ENCODE assay signal across 11 mouse cellular contexts in the genomic region with DNA sequence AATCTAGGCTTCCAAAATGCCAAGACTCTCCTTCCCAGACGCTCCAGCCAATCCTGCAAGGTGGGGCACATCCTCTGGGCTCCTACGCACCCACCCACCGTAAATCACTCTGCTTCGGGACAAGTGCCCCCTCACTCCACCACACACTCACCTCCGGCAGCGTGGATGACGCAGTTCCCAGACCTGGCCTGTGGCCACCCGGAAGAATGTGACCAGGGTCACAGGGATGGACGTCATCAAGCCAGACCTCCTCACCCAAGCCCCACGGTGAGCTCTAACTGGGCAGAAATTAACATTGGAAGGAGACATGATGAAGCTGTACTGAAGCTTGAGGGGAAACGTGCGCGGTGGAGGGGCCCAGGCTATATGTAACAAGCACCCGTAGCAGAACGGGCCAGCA. TPM values are rescaled to one million over a fixed set of nuclear protein-coding genes. Genes with fewer than 3 reads are reported as not detected.
DNase-seq lines count a peak whose midpoint lies in the region; ATAC-seq and TF ChIP-seq lines count a peak whose summit lies in the region.
"Had no signal": no experiment of that assay in that cellular context is flagged by ENCODE, and none has a peak within 500 bp of the region (broad histone marks: within the 10 kb centered on the region; RNA-seq: fewer than 3 reads in every experiment).

No protein-coding gene starts in this region.

- dilution Hi-C loops in CH12.LX (cut with MboI; ENCODE audit: extremely low pct_ligation_motif_present, extremely low pct_unique_long_range_greater_than_20kb, low sequenced_read_pairs) = no loop called here

- H3K79me2 ChIP-seq in CH12.LX (replicated peaks; ENCODE audit: control insufficient read depth, extremely low read depth, insufficient read depth, poor library complexity, severe bottlenecking) = peaks cover 71% of the 10 kb centered on the region

- peak overlapping the region; percentile 2; the same call in 1 of the 2 replicates for H3K4me2 ChIP-seq in heart, embryonic 13.5 days
- no peak overlapping the region for H3K4me2 ChIP-seq in heart, embryonic 11.5 days
- H3K4me2 ChIP-seq in CH12.LX (ENCODE audit: insufficient read depth, low read depth, poor library complexity, severe bottlenecking) = no peak overlapping the region
- H3K4me2 ChIP-seq in kidney, postnatal 0 days (ENCODE audit: low read length) = no peak overlapping the region

- peak overlapping the region; percentile 48; the same call in 1 of the 2 replicates for H3K9ac ChIP-seq in heart, embryonic 13.5 days
- no peak overlapping the region for H3K9ac ChIP-seq in heart, embryonic 11.5 days (ENCODE audit: low read depth, low read length)
- no peak overlapping the region for H3K9ac ChIP-seq in CH12.LX (ENCODE audit: insufficient read depth, low read depth)
- H3K9ac ChIP-seq in kidney, postnatal 0 days (ENCODE audit: low read depth, low read length) = no peak overlapping the region
- H3K9ac ChIP-seq: forebrain, postnatal 0 days had no signal

- WGBS in heart, embryonic 13.5 days = 79% methylated on average over 15 of the region's 15 CpGs
- WGBS in heart, embryonic 11.5 days (ENCODE audit: insufficient replicate concordance) = 72% methylated on average over 15 of the region's 15 CpGs
- 37% methylated on average over 15 of the region's 15 CpGs for WGBS in kidney, postnatal 0 days

- H3K4me3 ChIP-seq in heart, embryonic 13.5 days = no peak overlapping the region
- no peak overlapping the region for H3K4me3 ChIP-seq in heart, embryonic 11.5 days (ENCODE audit: low read depth, low read length)
- H3K4me3 ChIP-seq in CH12.LX (replicated peaks in 1 of 3; ENCODE audit: low read depth in 2 of 3, low read length in 2 of 3, poor library complexity in 1 of 3) = peak overlapping the region in 1 of 3 experiments; percentile 15
- H3K4me3 ChIP-seq in kidney, postnatal 0 days (replicated peaks; ENCODE audit: low read depth, low read length) = no peak overlapping the region
- H3K4me3 ChIP-seq: limb, embryonic 10.5 days; megakaryocyte, embryonic 14.5 days had no signal

- H3K27me3 ChIP-seq in heart, embryonic 13.5 days (replicated peaks) = no peaks in the 10 kb centered on the region
- H3K27me3 ChIP-seq in heart, embryonic 11.5 days (ENCODE audit: control insufficient read depth, insufficient read depth, low read length) = no peaks in the 10 kb centered on the region
- H3K27me3 ChIP-seq in CH12.LX (replicated peaks) = no peaks in the 10 kb centered on the region
- H3K27me3 ChIP-seq in kidney, postnatal 0 days (ENCODE audit: insufficient read depth, low read length) = no peaks in the 10 kb centered on the region

- TF ChIP-seq CTCF in CH12.LX (conservative IDR thresholded peaks at IDR 0.05 in 1 of 2, IDR thresholded peaks at IDR 0.05 in 1 of 2; ENCODE audit: low read depth in 2 of 2, low read length in 2 of 2) = no peak
- TF ChIP-seq CTCF in kidney, postnatal 0 days (IDR thresholded peaks at IDR 0.05; ENCODE audit: low read depth) = no peak

- H3K9me3 ChIP-seq in heart, embryonic 13.5 days = no peaks in the 10 kb centered on the region
- H3K9me3 ChIP-seq in heart, embryonic 11.5 days (replicated peaks; ENCODE audit: control insufficient read depth, low read length) = no peaks in the 10 kb centered on the region
- no peaks in the 10 kb centered on the region for H3K9me3 ChIP-seq in CH12.LX (replicated peaks; ENCODE audit: low read length)
- H3K9me3 ChIP-seq in kidney, postnatal 0 days (replicated peaks; ENCODE audit: low read length) = no peaks in the 10 kb centered on the region
- H3K9me3 ChIP-seq: limb, embryonic 10.5 days; megakaryocyte, embryonic 14.5 days had no signal

- no peak for TF ChIP-seq POLR2A in CH12.LX (IDR thresholded peaks at IDR 0.05; ENCODE audit: low read depth, low read length)

- peaks cover 15% of the 10 kb centered on the region for H3K36me3 ChIP-seq in heart, embryonic 13.5 days
- H3K36me3 ChIP-seq in heart, embryonic 11.5 days (ENCODE audit: control insufficient read depth, insufficient read depth, low read length) = no peaks in the 10 kb centered on the region
- H3K36me3 ChIP-seq in CH12.LX (replicated peaks in 1 of 2; ENCODE audit: control insufficient read depth in 1 of 2, insufficient read depth in 1 of 2, low read length in 1 of 2) = peaks cover 50 to 95% of the 10 kb centered on the region in 2 experiments
- peaks cover 6% of the 10 kb centered on the region; the same call in 1 of the 2 replicates for H3K36me3 ChIP-seq in kidney, postnatal 0 days (ENCODE audit: insufficient read depth, low read length)

- DNase-seq in CH12.LX (ENCODE audit: extremely low read depth) = no peak
- DNase-seq in adrenal gland, postnatal 25 days = peak; percentile 72
- peak; percentile 62 for DNase-seq in kidney, postnatal 0 days (ENCODE audit: low spot score)
- DNase-seq in right cerebral cortex, adult 18-20 months = no peak
- no peak for DNase-seq in gastrocnemius, postnatal 4 days (ENCODE audit: low spot score in 2 of 2)
- DNase-seq in cerebellum, postnatal 36 days = no peak
- DNase-seq: forebrain, postnatal 0 days had no signal

- TF ChIP-seq RAD21 in CH12.LX (IDR thresholded peaks at IDR 0.05; ENCODE audit: low read depth, low read length) = no peak

- ATAC-seq in heart, embryonic 13.5 days (ENCODE audit: extremely low read depth, insufficient number of reproducible peaks, low FRiP score, low TSS enrichment) = no peak
- ATAC-seq in heart, embryonic 11.5 days (replicated peaks; ENCODE audit: insufficient number of reproducible peaks, low FRiP score, low TSS enrichment) = no peak
- peak; percentile 50 for ATAC-seq in kidney, postnatal 0 days (replicated peaks; ENCODE audit: low FRiP score, low read depth)
- ATAC-seq: forebrain, postnatal 0 days had no signal

- no peak for TF ChIP-seq EP300 in CH12.LX (IDR thresholded peaks at IDR 0.05; ENCODE audit: low read length)

- in situ Hi-C loops in CH12.LX (cut with MboI; ENCODE audit: low pct_ligation_motif_present, low pct_unique_long_range_greater_than_20kb, low sequenced_read_pairs) = no loop called here

- H3K27ac ChIP-seq in heart, embryonic 13.5 days (replicated peaks) = peak overlapping the region; percentile 85
- no peak overlapping the region for H3K27ac ChIP-seq in heart, embryonic 11.5 days (ENCODE audit: low read depth, low read length)
- peak overlapping the region; percentile 39 for H3K27ac ChIP-seq in CH12.LX (ENCODE audit: insufficient read depth, low read depth)
- H3K27ac ChIP-seq in kidney, postnatal 0 days = peak overlapping the region; percentile 79
- H3K27ac ChIP-seq: limb, embryonic 10.5 days had no signal

- H3K4me1 ChIP-seq in heart, embryonic 13.5 days = peaks cover 89% of the 10 kb centered on the region
- H3K4me1 ChIP-seq in heart, embryonic 11.5 days (ENCODE audit: control insufficient read depth, insufficient read depth, low read length) = peaks cover 70% of the 10 kb centered on the region
- H3K4me1 ChIP-seq in CH12.LX (ENCODE audit: control insufficient read depth in 1 of 2, insufficient read depth in 2 of 2) = peaks cover 70 to 100% of the 10 kb centered on the region in 2 experiments
- H3K4me1 ChIP-seq in kidney, postnatal 0 days (replicated peaks; ENCODE audit: insufficient read depth, low read length) = peaks cover 45% of the 10 kb centered on the region

TF ChIP-seq in CH12.LX, 34 proteins besides CTCF, POLR2A, EP300 and RAD21:
- no peak for TF ChIP-seq JUN (IDR thresholded peaks at IDR 0.05; ENCODE audit: insufficient read depth, low read depth, low read length)

RNA-seq across cellular contexts. Expression of gene Sh3bp5, which starts 28.7 kb away (rescaled TPM):
- polyA plus RNA-seq in heart, embryonic 13.5 days (2015; fragmentation: Nextera tagmentation; extraction: Ambion mirVana) = 26.7 and 28.2 TPM in 2 replicates
- polyA plus RNA-seq in heart, embryonic 11.5 days (2014; fragmentation: Nextera tagmentation; extraction: Ambion mirVana) = 10.9 and 16.8 TPM in 2 replicates
- total RNA-seq in CH12.LX (2012; rRNA removed) (50.2 and 64.6 TPM in 2 replicates), CH12.LX (2014; rRNA removed) (53.0 and 57.4 TPM in 2 replicates)
- polyA plus RNA-seq in CH12.LX (2012; ENCODE audit: insufficient read length, low read depth) = 158 and 164 TPM in 2 replicates
- total RNA-seq in adrenal gland, postnatal 25 days (2021) = 112 and 134 TPM in 2 replicates
- polyA plus RNA-seq in kidney, postnatal 0 days (2015; fragmentation: Nextera tagmentation; extraction: Ambion mirVana) = 45.2 and 46.8 TPM in 2 replicates
- total RNA-seq in gastrocnemius, postnatal 4 days (2021) = 10 to 100 TPM; 79.8 to 93.9 TPM

Comparison
In these comparisons a context has a peak if more than half of its experiments do, and no peak if none do; other contexts are left out.
1. DNase-seq: peak in adrenal gland, postnatal 25 days (single experiment) and kidney, postnatal 0 days (single experiment); none in CH12.LX (single experiment), right cerebral cortex, adult 18-20 months (single experiment), gastrocnemius, postnatal 4 days (0 of 2) and cerebellum, postnatal 36 days (0 of 2).